Mouse (Mus musculus): ENCODE data around the gene Fbln1.

GRCm38 (mm10) chr15:85240086-85240485, 34.3 kb downstream of the Fbln1 start:
- no peak for TF ChIP-seq POLR2A (IDR thresholded peaks at IDR 0.05; ENCODE audit: insufficient read depth, low read length)
- TF ChIP-seq EP300 (IDR thresholded peaks at IDR 0.05; ENCODE audit: insufficient read depth, low read depth, low read length) = no peak
- no peak for TF ChIP-seq CTCF (IDR thresholded peaks at IDR 0.05; ENCODE audit: low read depth, low read length)
